Mouse (Mus musculus): ENCODE measurements around the gene Slc38a10.
A peak's percentile ranks its signal among the peaks of the same experiment; 100 is the strongest.

Gene Slc38a10

DNA sequence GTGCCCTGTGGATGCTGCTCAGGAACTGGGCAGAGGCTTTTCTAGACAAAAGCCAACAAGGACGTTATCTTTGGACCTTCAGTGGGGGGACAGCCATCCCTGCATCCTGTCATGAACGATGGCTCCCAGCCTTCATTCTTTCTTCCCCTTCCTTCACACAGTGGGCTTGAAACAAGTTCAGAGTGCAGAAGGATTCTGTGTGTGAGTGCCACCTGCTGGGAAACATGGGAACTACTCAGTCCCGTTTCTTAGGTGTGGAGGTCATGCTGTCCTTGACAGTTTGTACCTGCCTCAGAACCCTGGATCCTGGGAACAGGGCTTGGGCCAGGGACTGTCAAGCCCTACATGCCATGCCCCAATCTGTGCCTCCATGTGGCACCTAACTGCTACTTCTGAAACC, 50.1 kb downstream of the Slc38a10 start:
- DNase-seq (ENCODE audit: low spot score in 2 of 2) = peak; percentile 63 to 84

DNA sequence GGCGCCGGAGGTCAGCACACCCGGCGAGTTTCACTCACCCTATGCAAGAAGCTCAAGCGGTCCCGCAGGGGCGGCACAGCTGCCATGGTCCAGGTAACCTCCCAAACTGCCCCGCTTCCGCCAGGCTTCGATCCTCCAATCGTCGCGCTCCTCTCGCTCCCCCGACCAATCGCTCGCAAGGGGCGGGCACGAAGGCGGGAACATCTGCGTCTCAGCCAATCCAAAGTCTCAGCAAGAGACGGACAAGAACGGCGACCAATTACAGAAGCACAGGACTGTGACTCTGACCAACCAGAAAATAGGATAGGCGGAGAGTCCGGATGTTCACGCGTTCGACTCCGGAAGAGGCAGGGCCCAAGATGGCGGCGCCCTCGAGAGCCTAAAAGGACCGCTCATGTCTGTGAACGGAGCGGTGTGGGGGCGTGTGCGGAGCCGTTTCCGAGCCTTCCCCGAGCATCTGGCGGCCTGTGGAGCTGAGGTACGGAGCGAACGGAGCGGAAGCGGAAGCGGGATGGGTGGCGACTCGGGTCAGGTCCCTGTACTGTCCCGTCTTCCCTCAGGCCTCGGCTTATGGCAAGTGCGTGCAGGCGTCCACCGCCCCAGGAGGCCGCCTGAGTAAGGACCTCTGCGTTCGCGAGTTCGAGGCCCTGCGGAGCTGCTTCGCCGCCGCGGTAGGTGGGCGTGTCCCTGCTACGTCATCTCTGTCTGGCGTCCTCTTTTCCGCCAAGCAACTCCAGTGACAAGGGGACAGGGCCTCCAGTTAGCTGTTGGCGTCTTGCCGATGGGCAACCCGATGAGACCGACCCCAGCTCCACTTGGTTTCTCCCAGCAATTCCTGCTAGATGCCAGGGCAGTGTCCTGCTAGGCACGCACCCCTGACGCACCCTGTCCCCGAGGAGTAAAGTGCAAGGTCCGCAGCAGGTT, 52.3 kb downstream of the Slc38a10 start, which contains the start of the genes Tepsin and Ndufaf8:
Tepsin (minus strand) TSS at position 144 of the 924 bp plus-strand sequence.
Ndufaf8 (plus strand) TSS at position 341 of the 924 bp plus-strand sequence.
- peak; percentile 97 to 99 for DNase-seq (ENCODE audit: low spot score in 2 of 2)

DNA sequence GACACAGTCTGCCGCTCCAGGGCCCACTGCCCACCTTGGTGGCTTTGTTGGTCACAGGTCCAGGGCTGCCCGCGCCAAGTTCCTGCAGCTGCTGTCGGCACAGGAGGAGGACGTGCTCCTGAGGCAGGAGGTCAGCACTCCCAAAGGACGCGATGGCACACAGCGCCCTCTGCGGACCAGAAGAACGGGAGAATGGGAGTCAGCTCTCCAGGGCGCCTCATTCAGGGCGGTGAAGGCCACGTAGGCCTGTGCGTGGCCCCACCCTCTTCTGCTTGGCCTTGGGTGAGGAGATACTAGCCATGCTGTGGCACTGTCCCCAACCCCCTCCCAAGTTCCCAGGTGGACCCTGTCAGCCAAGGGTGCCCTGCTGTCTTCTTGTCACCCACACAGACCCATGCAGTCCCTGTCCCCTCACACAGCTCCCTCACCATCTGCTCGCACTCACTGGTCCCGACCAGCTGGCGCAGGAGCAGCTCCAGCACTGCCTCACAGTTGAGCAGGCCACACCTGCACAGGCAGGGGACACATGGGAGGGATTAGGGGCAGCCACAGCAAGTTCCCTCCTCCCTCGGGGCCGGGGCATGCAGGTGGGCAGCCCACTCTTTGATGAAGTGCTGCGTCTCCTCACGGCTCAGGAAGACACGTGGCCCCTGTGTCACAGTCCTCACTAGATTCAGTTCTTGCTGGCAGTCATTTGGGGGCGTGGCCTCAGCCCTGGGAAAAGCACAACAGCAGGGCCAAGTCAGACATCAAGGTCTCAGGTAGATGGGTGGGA, 58.1 kb downstream of the Slc38a10 start:
- DNase-seq (ENCODE audit: low spot score in 2 of 2) = no peak

DNA sequence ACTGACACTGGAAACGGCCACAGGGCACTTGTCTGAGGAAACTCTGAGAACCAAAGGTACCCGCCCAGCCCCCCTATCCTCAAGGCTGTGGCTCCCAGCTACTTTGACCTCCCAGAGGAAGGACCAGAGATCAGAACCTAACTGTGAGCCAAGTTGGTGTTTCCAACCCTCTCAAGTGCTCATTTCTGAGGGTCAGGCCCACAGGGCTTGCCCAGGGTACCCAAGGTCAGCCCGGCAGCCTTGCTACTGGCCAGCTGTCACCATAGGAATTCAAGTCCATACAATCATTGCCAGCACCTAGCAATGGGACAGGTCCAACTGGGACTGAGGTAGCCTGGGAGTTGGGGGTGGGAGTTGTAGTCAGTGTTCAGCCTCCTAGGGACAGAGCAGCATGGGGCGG, 60.5 kb downstream of the Slc38a10 start:
- DNase-seq (ENCODE audit: low spot score in 2 of 2) = no peak

DNA sequence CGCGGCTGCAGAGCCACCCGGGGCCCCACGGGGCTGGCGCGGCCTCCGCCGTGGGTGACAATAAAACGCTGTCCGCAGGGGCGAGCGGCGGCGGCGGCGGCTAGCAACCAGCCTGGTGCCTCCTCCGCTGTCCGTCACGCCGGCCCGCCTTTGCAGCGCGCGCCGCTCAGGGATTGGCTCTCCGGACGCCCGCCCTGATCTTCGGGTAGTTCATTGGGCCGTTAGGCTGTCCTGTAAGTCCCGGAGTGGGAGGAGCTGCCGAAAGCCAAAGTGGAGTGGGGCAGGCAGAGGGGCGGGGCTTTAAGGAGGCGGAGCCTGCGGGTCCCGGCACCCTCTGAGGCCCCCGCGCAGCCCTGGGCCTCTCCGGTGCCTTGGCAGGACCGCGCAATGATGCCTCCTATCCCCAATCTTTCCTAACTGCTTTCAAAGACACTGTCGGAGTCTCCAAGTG, 64.4 kb downstream of the Slc38a10 start, which contains the start of gene Cep131:
Cep131 (minus strand) TSS at position 126 of the 451 bp plus-strand sequence.
- DNase-seq (ENCODE audit: low spot score in 2 of 2) = peak; percentile 97 to 98

DNA sequence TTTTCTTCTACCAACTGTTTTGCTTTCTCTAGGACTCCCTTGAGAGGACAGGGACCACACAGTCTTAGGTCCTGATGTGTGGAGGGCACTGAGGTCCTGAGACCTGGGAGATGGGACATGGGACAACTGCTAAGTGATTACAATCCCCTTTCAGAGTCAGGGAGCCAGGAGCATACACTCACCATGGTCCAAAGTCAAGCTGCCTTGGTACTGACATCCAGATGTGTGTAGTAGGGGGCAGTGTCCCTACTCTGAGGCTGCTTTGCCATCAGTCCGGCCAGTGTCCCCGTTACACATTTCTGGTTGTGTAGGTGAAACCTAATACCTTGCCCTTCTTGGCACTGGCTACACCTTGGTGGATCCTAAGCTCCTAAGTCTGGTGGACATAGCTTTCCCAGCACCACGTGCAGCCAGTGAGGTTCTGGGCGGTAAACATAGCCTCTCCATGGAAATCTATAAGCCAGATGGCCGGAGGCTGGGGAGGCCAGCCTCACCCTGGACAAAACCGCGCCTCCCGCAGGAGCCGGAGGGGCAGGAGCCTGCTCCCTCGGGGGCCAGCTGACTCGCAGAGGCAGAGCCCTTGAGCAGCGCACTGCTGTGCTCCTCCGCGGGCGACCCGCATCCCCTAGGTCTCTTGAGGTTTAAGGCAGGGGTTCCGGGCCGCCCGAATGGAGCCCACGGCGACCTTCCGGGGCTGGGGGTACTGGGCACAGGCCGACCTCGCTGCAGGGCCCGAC, 65.1 kb downstream of the Slc38a10 start:
- DNase-seq (ENCODE audit: low spot score in 2 of 2) = peak; percentile 37 to 75

DNA sequence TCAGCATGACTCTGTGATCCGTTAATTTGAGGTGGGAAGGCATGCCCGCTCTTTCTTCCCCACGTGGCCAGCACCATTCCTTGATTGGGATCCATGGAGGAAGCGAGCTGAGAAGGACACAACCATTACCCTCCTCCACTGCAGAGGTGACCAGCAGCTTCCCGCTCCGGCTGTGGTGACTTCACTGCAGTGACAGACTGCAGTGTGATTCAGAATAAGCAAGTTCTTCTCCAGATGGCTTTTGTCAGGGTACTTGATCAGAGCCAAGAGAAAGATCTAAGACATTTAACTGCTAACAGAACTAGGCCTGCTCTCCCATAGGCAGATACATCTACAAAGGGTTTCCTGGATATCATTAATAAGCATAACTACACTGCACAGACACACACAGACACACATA, 70.9 kb downstream of the Slc38a10 start:
- no peak for DNase-seq (ENCODE audit: low spot score in 2 of 2)

DNA sequence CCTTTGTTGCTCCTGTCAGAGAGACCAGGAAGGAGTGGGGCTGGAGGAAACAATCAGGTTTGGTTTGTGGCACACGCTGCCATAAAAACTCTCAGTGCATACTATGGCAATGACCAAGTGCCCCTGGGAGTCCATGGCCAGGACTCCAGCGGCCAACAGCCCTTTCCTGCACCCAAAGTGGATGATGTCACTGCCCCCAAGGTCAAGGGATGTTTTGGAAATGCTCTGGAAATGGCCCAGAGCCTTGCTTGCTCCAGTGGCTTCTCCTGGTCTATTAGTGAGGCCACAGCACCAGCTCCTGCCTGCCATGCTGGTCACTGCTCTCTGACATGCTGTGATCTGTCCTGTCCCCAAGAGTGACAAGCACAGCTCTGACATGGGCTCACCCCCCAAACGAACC, 75.0 kb downstream of the Slc38a10 start:
- DNase-seq (ENCODE audit: low spot score in 2 of 2) = no peak

DNA sequence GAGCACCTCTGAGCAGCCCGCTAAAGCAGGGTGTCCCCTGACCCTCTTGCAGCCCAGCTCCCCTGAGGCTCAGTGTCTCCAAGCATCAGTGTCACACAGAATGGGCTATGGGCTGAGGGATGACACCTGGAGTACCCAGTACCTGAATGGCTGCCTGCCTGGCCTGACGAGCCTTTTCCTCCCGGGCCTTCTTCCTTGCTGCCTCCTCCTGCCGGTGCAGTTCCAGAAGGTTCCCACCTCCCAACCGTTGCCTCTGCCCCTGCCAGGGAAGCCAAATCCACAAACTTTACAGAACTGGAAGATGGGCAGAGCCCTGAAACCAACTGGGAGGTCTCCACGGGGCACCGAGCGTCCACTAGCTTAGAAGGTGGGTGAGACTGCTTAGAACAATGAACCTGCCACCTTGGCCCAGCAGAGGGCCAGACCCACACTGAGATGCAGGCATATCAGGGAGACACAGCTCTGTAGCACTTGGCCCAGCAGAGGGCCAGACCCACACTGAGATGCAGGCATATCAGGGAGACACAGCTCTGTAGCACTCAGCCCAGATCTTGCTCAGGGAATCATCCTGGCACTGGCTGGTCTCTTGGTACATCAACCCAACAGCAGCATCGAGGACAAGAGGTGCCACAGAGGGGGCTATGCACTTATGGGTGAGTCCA, 78.0 kb downstream of the Slc38a10 start:
- no peak for DNase-seq (ENCODE audit: low spot score in 2 of 2)

DNA sequence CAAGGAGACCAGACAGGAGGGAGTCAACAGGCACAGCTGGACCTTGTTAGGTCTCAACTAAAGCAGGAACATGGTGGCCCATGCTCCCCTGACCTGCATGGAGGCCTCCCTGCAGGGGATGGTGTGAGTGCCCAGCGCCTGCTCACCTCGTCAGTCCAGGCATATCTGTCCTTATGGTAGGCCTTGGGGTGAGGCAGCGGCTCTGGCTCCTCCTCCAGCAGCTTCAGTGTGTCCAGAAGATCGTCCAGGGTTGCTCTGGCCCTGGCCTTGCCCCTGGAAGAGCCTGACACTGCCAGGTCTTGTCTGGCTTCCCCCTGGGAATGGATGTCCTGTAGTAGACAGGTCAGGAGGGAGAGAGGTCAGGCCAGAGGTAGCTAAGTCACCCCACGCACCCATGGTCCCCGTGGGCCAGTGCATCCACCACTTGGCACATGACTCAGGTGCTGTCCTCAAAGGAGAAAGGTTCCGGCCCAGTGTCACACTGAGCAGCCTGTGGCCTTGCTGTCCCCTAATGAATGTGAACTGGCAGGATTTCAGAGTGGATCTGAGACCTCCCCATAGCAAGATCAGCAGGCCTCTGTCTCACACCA, 79.3 kb downstream of the Slc38a10 start:
- DNase-seq (ENCODE audit: low spot score in 2 of 2) = no peak

DNA sequence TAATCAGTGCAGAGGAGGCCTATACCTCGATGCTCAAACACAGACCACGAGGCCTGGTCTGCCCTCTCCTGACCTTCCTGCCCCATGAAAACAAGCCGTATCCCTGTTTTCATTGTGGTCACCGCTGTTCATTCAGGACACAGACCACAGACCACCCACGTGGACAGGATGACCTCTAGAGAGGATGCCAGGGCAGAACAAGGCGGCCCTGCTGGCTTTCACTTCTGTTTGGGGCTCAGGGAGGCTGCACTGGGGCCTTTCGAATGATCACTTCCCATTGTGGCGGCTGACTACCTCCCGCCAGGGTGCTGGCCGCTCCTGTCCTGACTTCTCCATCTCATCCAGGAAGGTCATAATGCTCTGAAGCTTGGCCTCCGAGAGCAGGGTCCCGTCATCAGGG, 80.1 kb downstream of the Slc38a10 start:
- DNase-seq (ENCODE audit: low spot score in 2 of 2) = no peak

DNA sequence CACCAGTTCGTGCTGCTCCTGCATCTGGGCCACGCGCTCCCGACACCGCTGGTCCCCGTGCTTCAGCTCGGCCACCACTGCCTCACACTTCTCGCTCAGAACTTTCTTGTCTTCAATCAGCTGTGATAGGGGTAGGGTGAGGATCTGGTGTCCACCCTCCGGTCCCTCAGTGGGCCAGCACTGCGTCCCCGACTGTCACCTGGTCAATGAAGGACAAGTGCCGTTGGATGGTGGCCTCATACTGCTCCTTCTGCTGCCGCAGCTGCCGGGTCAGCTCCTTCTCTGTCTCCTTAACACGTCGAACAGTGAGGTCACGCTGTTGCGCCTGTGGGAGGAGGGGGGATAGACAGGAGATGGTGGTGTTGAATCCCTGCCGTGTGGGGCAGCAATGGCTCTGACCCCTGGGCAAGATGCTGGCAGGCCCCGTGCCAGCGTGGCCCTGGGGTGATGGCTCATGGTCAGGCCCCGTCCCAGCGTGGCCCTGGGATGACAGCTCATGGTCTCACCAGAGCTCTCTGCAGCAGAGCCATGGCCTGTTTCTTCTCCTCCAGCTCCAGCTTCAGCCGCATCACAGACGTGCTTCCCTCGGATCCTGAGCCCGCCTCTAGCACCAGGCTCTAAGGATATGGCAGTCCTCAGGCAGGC, 80.7 kb downstream of the Slc38a10 start:
- no peak for DNase-seq (ENCODE audit: low spot score in 2 of 2)

DNA sequence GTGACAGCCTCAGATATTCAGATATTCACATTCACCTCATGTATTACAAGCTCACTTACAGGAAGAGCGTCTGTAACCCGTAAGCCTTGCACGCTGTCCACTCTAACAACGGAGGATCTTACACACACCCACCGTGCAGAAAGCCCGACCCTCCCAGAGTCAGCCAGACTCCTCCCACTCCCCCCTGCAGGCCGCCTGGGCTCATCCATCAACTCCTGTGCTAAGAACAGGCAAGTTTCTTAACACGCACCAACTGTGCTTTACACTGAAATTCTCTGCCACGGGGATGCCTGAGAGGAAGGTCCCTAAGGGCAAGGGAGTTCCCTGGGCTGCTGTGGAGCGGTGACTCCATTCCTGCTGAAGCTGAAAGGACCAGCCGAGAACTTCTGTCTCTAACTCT, 81.9 kb downstream of the Slc38a10 start:
- DNase-seq (ENCODE audit: low spot score in 2 of 2) = no peak

DNA sequence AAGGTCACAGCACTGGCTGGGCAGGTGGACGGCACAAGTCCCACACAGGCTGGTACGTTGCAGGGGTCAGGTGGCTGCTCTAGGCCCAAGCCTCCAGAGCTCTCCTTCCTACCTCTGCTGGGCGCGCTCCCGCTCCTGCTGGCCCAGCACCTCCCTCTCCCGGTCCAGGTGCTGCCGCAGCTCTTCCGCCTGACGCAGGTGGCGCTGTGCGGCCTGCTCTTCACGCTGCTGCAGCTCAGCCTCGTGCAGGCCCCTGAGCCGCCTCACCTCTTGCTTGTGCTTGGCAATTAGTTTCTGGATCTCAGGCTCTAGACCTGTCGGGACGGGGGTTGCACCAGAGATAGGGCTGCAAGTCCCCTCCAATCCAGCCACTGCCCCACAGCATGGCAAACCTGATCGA, 83.3 kb downstream of the Slc38a10 start:
- DNase-seq (ENCODE audit: low spot score in 2 of 2) = no peak

DNA sequence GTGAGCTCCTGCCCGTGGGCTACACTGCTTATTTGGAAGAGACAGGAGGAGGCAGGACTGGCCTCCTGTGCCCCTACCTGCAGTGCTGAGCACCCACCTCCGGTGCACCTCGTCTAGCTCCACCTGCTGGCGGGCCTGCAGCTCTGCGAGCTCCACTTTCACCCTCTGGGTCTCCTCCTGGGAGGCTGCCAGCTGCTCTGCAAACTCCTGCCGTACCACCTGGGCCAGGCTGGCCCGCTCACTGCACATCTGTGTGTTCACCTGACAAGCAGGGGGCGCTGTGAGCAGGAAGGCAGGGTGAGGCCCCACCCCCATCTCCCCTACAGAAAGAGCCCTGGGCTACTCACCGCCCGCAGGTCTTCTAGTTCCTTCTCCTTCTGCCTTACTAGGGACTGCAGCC, 85.9 kb downstream of the Slc38a10 start:
- peak; percentile 63 to 88 for DNase-seq (ENCODE audit: low spot score in 2 of 2)

DNA sequence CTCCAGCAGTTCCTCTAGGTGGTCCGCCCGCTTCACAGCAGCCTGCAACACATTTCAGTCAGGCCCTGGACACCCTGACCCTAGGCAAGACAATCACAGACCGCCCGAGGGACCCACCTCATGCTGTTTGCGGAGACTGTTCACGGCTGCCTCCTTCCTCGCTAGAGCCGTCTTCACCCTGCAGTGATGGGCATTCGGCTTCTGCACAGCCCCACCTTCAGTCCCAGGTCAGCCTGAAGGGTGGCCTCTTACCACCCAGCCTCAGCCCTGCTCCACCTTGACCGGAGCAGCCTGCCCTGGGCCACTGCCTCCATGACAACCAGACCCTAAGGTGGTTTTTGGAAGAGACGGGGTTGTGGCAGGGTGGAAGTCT, 86.5 kb downstream of the Slc38a10 start:
- DNase-seq (ENCODE audit: low spot score in 2 of 2) = no peak

DNA sequence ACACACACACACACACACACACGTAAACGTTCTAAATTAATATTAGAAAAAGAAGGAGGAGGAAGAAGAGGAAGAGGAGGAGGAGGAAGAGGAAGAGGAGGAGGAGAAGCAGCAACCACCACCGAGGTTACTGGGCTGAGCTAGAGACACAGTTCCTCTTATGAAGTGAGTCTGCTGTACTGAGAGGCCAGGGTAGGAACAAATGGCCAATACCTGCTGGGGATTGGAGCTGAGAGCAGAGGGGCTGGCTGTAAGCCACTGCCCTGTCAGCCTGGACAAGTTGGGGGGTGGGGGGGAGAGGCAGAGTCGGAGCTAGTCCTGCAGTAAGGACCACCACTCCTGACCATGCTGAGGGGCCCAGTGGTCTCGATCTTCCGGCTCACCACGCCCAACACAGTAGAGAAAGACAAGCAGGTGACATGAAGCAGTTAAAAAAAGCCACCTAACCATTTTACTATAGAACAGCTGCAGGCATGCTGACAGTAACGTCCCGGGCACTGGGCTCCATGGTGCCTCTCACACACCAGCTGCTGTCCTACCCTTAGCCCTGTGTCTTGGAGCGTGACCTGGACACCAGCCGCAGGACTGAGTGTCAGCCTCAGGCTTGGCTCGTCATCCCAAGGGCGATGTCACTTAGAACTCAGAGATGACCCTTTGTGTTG, 87.0 kb downstream of the Slc38a10 start:
- DNase-seq (ENCODE audit: low spot score in 2 of 2) = no peak

DNA sequence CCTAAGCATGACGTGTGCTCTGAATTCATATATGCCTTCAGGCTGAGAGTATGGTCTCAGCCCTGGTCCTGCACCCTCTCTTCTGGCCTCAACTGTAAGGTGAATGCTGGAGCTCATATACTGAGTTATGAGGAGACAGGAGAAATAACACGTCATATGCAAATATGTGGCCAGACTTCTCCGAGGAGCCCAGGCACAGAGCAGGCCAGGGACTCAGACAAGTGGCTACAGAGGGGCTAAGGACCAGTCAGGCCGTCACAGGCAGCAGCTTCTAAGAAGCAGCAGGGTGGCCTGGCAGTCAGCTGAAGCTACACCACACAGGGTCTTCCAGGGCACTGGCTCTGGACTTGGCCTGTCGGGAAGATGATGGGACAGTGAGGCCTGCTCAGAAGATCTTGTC, 87.8 kb downstream of the Slc38a10 start:
- DNase-seq (ENCODE audit: low spot score in 2 of 2) = no peak

DNA sequence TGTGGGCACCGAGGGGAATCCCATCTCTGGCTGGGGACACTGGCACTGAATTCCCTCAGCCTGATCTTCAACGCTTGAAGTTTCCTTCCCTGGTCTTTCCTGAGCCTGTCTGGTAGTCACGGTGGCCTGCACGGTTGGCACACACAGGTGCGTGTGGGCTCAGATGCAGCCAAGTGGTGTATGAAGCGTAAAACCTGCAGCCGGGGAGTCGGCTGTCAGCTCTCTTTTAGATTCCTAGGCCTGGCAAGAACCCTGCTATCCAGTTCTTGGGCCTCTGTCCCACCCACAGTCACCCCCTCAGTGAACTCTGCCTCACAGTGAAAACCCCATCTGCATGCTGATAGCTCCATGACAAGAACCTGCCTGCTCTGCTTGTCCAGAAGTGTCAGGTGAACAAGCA, 90.5 kb downstream of the Slc38a10 start:
- no peak for DNase-seq (ENCODE audit: low spot score in 2 of 2)

Measured in spleen, postnatal 4 days (tissue).